Mouse (Mus musculus) lung, adult 2 months (tissue): ENCODE results near the gene Ctla4. TPM values are rescaled to one million over a fixed set of nuclear protein-coding genes. Genes with fewer than 3 reads are reported as not detected.

Experiments
- DNase-seq: peaks from one replicate; pipeline ENCODE4 v3.0.0; 2022
- H3K4me1 ChIP-seq: fragments of 200-500 bp; 2 replicates; pipeline ENCODE4 v1.6.1; 2011; ENCODE audit warnings: low read length; ENCODE audit not compliant: control insufficient read depth, insufficient read depth
- H3K4me3 ChIP-seq: fragments of 200-500 bp; replicated peaks from 2 replicates; pipeline ENCODE3; 2011; ENCODE audit warnings: low read depth, mild to moderate bottlenecking, control low read depth, low read length; ENCODE audit errors: extremely low read depth
- CTCF ChIP-seq: fragments of 200-500 bp; IDR thresholded peaks from 2 replicates; pipeline ENCODE4 v1.5.1; 2011; ENCODE audit warnings: mild to moderate bottlenecking, low read length, control low read depth; ENCODE audit not compliant: insufficient read depth
- POLR2A ChIP-seq: fragments of 200-500 bp; IDR thresholded peaks from 2 replicates; pipeline ENCODE4 v1.6.1; 2011; ENCODE audit warnings: low read depth, mild to moderate bottlenecking, control low read depth, low read length, borderline replicate concordance; ENCODE audit errors: extremely low read depth
- WGBS: fragments of 180-500 bp; shearing (Covaris S2); methylation state at CpG from one replicate; pipeline ENCODE4 v1.1.7; 2018; 5-methylcytosine and 5-hydroxymethylcytosine counted together
- polyA plus RNA-seq: library from polyadenylated mRNA; depleted of rRNA; stranded (reverse); fragments of >200 nt; gene quantifications from 2 replicates; pipeline ENCODE4 v1.2.3, GENCODE M21; 2012

Ctla4 gene
- polyA plus RNA-seq, 1 experiment, result 0.18 TPM

DNA sequence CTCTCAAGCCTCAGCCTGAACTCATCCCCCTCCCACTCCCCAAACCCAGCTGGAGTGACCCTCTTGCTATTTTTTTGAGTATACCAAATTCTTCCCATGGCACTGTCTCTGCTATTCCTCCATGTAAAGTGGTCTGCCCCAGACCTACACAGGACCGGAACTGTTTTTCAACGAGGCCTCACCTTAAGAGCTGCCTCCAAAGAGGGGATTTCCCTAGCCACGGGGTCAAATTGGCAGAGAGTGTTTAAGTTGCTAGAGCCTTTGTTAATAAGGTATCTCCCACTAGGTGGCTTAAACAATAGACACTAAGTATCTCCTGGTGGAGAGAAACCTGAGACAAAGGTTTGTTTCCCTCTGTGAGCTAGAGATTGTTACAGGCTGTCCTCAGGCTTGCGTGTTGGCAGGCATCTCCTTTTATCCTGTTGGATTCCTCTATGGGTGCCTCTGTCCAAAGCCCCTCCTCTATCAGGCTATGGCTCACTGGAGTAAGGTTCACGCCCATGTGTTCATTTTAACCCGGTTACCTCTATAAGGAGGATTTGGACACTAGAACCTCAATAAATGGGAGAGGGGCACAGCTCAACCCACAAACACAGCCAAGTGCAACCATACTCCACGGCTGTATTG lies 33.4 kb upstream of the Ctla4 start:
- no peak overlapping the region for H3K4me3 ChIP-seq
- TF ChIP-seq POLR2A (no peak), CTCF (no peak)
- no peak for DNase-seq
- no peaks in the 10 kb centered on the region for H3K4me1 ChIP-seq
- 64% methylated on average over 7 of the region's 7 CpGs for WGBS

DNA sequence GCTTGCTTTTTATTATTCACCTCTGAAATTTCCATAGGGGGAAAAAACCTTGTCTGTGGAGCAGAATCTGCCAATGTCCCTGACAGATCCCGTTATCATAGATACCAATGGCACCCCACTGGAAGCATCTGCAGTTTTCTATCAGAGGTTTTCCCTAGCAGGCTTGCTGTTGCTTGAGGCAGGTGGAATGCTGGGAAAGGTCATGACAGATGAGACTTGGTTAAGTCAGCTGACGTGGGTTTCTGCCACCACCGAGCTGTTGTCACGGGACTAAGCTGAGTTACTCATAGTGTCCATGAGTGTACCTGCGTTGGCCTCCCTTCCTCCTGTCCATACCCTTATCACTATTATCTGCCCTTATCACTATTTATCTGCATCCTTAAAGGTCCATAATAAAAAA lies 32.8 kb upstream of the Ctla4 start:
- Histone ChIP-seq H3K4me3 (no peak overlapping the region), H3K4me1 (no peaks in the 10 kb centered on the region)
- TF ChIP-seq CTCF (no peak), POLR2A (no peak)
- DNase-seq, result no peak
- WGBS, result 89% methylated on average over 5 of the region's 5 CpGs

DNA sequence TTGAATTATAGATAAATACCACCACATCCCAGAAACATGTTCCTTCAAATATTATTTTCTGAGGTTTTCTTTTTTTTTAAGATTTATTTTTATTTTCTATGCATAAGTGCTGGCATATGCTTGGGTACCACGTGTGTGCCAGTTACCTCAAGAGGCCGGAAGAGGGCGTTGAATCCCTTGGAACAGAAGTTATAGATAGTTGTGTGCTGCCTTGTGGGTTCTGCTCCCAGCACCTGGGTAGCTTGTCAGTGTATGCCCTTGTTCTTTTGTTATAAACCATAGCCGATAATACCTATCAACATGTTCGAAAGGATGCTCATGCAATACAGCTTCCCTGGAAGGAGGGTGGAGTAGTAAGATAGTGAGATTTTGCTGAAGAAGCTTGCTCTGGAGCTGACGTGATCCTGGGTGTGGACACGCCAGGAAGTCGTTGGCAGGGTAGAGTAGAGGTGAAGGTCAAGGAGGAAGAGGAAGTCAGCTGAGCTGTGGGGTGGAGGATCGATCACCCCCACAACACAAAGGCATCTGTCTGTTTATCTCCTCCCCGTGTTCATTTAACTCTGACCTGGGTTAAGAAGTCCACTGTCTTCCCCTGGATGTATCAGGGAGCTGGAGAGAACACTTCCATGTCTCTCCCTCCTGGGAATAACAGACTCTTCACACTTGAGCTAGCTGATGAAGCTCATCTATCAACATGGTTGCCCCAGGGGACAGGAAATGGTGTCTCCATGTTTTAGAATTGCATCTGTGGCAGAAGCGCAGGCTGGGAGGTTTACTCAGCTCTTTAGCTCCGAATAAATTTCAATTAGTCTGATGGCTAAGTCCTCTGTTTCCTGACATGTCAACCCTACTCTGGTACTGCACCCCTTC lies 29.2 kb upstream of the Ctla4 start:
- TF ChIP-seq CTCF, result no peak
- TF ChIP-seq POLR2A, result no peak
- no peak for DNase-seq
- peaks cover 6% of the 10 kb centered on the region for H3K4me1 ChIP-seq
- no peak overlapping the region for H3K4me3 ChIP-seq
- WGBS, result 54% methylated on average over 12 of the region's 12 CpGs

DNA sequence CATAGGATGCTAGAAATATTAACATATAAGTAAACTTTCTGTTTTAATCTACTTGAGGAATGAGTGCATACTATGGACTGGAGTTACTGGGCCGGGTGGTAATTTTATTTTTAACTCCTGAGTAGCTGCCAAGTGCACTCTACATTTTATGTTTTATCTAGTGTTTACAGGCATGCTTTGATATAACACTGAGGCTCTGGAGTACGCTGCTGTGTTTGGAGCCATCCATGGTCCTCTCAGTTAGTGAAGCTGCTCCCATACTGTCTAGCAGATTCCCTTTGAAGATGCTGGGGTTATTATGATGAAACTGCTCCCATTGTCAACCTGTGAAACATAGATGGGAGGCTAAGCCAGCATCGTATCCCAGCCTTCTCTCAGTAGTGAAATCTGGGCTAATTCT lies 27.6 kb upstream of the Ctla4 start:
- TF ChIP-seq POLR2A (no peak), CTCF (no peak)
- H3K4me3 ChIP-seq, result no peak overlapping the region
- no peak for DNase-seq
- peaks cover 6% of the 10 kb centered on the region for H3K4me1 ChIP-seq
- 49% methylated on average over 3 of the region's 3 CpGs for WGBS

DNA sequence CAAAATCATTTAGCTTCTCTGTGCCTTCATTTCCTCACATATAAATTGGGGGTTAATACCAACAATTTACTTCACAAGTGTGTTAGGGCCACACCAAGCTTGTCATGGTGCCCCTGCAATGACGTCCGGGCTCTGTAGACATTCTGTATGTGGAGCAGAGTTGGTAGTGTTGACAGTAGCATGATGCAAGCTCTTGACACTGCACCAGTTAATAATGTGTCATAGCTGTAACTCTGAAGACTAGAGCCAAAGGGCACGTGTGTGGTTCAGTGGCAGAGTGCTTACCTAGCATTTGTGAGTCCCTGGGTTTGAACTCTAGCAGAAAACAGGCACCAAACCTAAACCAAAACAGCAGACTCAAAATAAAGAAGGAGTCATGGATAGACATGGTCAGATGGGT lies 27.0 kb upstream of the Ctla4 start:
- TF ChIP-seq CTCF (no peak), POLR2A (no peak)
- DNase-seq, result no peak
- 51% methylated on average over 3 of the region's 3 CpGs for WGBS
- Histone ChIP-seq H3K4me1 (peaks cover 6% of the 10 kb centered on the region), H3K4me3 (no peak overlapping the region)

DNA sequence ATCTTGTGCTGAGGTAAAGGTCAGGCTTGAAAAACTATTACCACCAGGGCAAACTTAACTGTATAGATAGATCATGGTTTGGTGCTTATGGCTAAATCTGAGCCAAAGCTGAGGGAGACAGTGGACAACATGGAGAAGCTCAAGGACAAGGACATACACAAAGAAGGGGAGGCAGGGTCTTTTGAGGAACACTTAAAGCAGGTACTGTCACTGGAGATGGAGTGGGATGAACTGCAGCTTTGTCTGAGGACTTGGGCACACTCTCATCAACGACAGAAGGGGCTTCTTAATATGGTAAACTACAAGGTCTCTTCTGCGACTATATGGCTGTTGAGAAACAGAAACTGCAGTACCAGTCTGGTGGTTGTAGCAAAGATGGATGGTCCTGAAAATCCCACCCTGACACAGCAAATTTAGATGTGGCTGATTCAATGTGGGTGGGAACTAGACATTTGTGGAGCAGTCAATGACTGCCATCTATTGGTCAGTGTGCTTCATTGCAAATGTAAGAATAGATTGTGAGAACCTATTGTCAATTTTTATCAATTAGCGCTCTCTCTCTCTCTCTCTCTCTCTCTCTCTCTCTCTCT lies 26.3 kb upstream of the Ctla4 start:
- DNase-seq, result peak; percentile 38
- TF ChIP-seq CTCF (peak; percentile 31; the same call in 1 of the 2 replicates), POLR2A (no peak)
- 9% methylated on average over 3 of the region's 3 CpGs for WGBS
- Histone ChIP-seq H3K4me1 (peaks cover 6% of the 10 kb centered on the region), H3K4me3 (no peak overlapping the region)

DNA sequence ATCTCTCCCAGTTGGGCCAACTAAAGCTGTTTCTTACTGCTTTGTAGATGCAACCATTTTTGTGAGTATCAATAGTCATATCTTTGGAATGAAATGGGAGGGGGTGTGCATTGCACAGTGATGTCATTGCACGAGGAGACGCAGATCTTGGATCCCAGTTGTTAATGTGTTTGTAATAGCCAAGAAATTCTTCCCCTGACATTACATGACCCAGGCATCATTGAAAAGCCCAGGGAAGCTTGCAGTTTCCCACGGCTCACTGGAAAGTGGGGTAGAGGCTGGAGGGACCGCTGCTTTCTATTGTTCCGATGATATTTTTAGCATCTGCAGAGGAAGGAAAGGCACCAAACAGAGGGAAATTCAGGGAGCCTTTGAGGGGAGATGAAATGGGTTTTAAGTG lies 25.8 kb upstream of the Ctla4 start:
- WGBS, result 20% methylated on average over 5 of the region's 5 CpGs
- no peak for DNase-seq
- Histone ChIP-seq H3K4me3 (no peak overlapping the region), H3K4me1 (peaks cover 6% of the 10 kb centered on the region)
- no peak for TF ChIP-seq POLR2A
- TF ChIP-seq CTCF, result no peak

DNA sequence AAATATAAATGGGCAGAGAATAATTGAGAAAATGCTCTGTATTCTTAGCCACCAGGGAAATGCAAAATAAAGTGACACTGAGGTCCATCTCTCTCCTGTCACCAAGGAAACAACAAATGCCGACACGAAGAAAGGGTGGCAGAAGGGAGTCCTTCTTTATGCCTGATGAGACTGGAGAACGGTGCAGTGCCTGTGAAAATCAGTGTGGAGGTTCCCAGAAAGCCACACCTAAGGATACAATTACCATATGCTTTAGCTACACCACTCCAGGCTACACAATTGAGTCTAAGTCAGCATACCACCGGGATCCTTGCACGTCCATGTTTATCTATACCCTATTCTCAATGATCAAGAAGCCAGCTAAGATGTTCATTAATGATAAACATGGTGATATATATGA lies 25.4 kb upstream of the Ctla4 start:
- no peak for DNase-seq
- TF ChIP-seq CTCF, result no peak
- H3K4me1 ChIP-seq, result peaks cover 6% of the 10 kb centered on the region
- 56% methylated on average over 5 of the region's 5 CpGs for WGBS
- H3K4me3 ChIP-seq, result no peak overlapping the region

DNA sequence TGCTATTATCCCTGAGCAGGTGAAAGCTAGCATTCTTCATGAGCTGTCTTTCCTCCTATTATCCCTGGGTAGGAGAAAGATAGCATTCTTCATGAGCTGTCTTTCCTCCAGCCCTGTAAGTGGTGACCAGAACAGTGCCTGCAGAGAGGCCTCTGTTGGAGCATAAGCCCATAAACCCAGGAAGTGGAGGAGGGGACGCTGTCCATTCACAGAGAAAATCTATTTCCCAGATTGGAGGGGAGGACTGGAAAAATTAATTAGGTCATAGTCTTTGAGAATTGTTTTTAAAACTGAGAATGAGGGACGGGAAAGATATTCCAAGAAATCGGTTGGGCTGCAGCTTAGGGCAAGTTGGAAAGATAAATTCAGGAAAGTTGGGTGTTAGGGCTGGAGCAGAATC lies 24.3 kb upstream of the Ctla4 start:
- peaks cover 6% of the 10 kb centered on the region for H3K4me1 ChIP-seq
- no peak for TF ChIP-seq CTCF
- no peak for TF ChIP-seq POLR2A
- whole genome bisulfite sequencing, result 36% methylated on average over 3 of the region's 3 CpGs
- H3K4me3 ChIP-seq, result no peak overlapping the region
- DNase-seq, result no peak
